Mouse (Mus musculus) lung, postnatal 0 days (tissue): Measurements from ENCODE around the gene Cd37.

Experiments used
- CTCF ChIP-seq: IDR thresholded peaks from 2 replicates; pipeline ENCODE4 v1.5.1; 2016; ENCODE audit warnings: antibody characterized with exemption, mild to moderate bottlenecking
- EP300 ChIP-seq: IDR thresholded peaks from 2 replicates; pipeline ENCODE4 v1.6.1; 2016; ENCODE audit warnings: antibody characterized with exemption, mild to moderate bottlenecking, control low read depth

- TF ChIP-seq CTCF (no peak), EP300 (no peak)
These were observed 53.0 kb downstream of the Cd37 start for GRCm38 (mm10) chr7:45185921-45186320.
